Mouse (Mus musculus) olfactory bulb, adult 2 months (tissue): ENCODE measurements at regions not wholly inside any gene's neighbourhood (a gene's known extent, or its start where the extent isn't known, plus 50 kb on each side); places are given as distances from the start of the nearest gene placed in this dataset.

Experiments
- H3K27ac ChIP-seq: fragments of 200-500 bp; 2 replicates; pipeline ENCODE4 v1.5.1; 2012; ENCODE audit warnings: low read depth, low read length; ENCODE audit not compliant: insufficient read depth
- H3K4me1 ChIP-seq: fragments of 200-500 bp; 2 replicates; pipeline ENCODE4 v1.6.1; 2012; ENCODE audit warnings: low read length; ENCODE audit not compliant: control insufficient read depth, insufficient read depth
- H3K4me3 ChIP-seq: fragments of 200-500 bp; 2 replicates; pipeline ENCODE4 v1.5.1; 2012; ENCODE audit warnings: mild to moderate bottlenecking, low read depth, low read length, moderate library complexity; ENCODE audit not compliant: insufficient read depth
- CTCF ChIP-seq: fragments of 200-500 bp; IDR thresholded peaks from 2 replicates; pipeline ENCODE4 v1.5.1; 2012; ENCODE audit warnings: low read depth, mild to moderate bottlenecking, low read length, moderate library complexity; ENCODE audit not compliant: insufficient read depth
- POLR2A ChIP-seq: fragments of 200-500 bp; IDR thresholded peaks from 2 replicates; pipeline ENCODE4 v1.6.1; 2012; ENCODE audit warnings: mild to moderate bottlenecking, low read depth, low read length, moderate library complexity; ENCODE audit not compliant: insufficient read depth
- WGBS: fragments of 180-500 bp; shearing (Covaris S2); methylation state at CpG from one replicate; pipeline ENCODE4 v1.1.7; 2018; 5-methylcytosine and 5-hydroxymethylcytosine counted together

DNA sequence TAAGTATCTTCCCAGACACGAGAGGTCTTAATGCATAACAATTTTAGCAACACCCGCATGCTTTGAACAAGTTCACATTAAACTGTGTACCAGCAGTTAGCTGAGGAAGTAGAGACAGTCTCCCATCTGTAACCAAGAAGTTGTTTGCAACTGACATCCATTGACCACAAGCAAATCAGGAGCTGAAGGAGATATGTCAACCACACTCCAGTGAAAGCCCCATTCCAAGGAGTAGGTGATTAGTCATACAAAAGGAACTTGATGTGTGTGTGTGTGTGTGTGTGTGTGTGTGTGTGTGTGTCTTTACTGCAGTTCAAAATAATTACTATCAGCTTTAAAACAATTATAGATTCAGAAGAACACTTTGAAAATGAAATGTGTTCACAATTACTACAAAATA lies 97.9 kb upstream of the Robo2 start:
- Histone ChIP-seq H3K4me1 (no peaks in the 10 kb centered on the region), H3K27ac (no peak overlapping the region), H3K4me3 (no peak overlapping the region)
- TF ChIP-seq POLR2A (no peak), CTCF (no peak)
- 90% methylated on average over 2 of the region's 2 CpGs for WGBS

DNA sequence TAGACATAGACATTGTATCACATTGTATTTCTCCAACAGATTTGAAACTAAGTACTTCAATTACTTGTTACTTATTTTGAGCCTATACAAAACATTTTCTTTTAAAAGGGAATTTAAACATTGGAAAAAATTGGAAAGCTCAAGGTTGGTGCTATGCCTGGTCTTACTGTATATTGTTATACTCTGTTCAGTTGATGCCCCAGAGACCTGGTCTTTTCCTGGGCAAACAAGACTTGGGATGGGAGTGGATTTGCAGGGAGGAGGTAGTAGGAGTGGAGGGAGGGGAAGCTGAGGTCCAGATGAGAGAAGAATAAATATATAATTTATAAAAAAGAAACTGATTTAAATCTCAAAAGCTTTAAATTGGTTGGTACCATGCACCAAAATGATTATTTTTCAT lies 95.1 kb upstream of the Robo2 start:
- Histone ChIP-seq H3K4me3 (no peak overlapping the region), H3K27ac (no peak overlapping the region), H3K4me1 (no peaks in the 10 kb centered on the region)
- TF ChIP-seq CTCF (no peak), POLR2A (no peak)

DNA sequence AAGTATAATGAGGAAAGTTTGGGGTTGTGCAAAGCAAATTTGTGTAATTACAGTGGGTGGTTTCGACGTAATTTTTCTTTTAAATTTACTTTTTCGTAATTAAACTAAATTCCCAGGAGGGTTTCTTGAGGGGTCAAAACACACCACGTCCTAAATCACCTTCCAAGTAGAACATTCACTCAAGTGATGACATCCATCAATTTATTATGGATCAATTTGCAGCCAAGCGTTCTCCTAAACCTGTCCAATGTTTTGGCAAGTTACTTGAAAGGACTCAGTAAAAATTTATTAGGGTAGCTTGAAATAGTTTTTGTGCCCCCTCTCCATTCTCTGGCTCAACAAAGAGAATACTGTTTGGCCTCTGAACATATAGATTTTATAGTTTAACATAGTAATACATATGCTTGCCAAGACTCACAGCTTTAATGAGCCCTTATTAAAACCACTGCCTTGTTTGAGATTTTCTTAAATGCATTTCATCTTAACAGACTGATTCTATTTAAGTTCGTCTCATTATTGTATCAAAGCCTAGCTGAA lies 94.6 kb upstream of the Robo2 start:
- Histone ChIP-seq H3K27ac (no peak overlapping the region), H3K4me3 (no peak overlapping the region), H3K4me1 (no peaks in the 10 kb centered on the region)
- TF ChIP-seq CTCF (no peak), POLR2A (no peak)
- 75% methylated on average over 6 of the region's 6 CpGs for WGBS

DNA sequence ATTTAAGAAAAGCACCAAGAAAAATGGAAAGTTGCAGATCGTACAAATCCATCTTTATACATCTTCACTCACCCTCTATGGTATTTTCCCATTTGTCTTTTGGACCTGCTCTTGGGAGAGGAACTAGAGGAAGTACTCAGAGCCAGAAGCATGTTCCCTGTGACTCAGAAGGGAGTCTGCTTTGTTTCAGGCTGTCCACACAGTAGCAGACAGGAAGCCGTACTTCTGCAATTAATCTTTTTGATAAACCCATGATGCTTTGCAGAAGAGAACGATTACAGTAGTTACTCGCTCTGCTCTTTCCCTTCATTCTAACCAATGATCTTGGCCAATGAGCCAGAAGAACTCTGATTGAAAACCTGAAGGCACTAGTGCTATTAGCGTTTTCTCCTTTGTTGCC lies 92.8 kb upstream of the Robo2 start:
- H3K27ac ChIP-seq = no peak overlapping the region
- WGBS = 83% methylated on average over 5 of the region's 5 CpGs
- H3K4me3 ChIP-seq = no peak overlapping the region
- TF ChIP-seq CTCF (no peak), POLR2A (no peak)
- H3K4me1 ChIP-seq = no peaks in the 10 kb centered on the region

DNA sequence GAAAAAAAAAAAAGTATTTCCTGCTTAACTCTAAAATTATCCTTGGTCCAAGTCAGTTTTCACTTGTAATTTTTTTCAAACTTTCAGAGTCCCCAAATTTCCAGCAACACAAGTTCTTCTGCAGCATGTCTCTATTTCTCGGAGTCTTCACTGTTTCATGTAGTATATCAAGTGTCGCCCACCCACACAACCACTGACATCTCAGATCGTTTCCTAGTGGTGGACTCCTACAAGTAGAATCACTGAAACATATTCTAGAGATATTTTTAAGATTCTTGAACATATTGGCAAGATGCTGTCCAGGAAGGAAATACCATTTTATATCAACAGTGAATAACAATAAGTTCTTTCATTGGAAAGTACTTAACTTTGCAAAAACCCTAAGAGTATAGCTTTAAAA lies 89.1 kb upstream of the Robo2 start:
- 79% methylated on average over 3 of the region's 3 CpGs for WGBS

GRCm38 (mm10) chr16:74467745-74468420 lies 56.3 kb upstream of the Robo2 start:
- TF ChIP-seq POLR2A (no peak), CTCF (no peak)
- WGBS = 55% methylated on average over 6 of the region's 6 CpGs
- H3K4me3 ChIP-seq = no peak overlapping the region
- no peaks in the 10 kb centered on the region for H3K4me1 ChIP-seq
- no peak overlapping the region for H3K27ac ChIP-seq

More for the DNA sequence above, 89.1 kb upstream of the Robo2 start:
- no peak overlapping the region for H3K4me3 ChIP-seq
- H3K27ac ChIP-seq = no peak overlapping the region
- H3K4me1 ChIP-seq = no peaks in the 10 kb centered on the region
- TF ChIP-seq POLR2A (no peak), CTCF (no peak)

- Histone ChIP-seq H3K4me3 (no peak overlapping the region), H3K27ac (no peak overlapping the region), H3K4me1 (no peaks in the 10 kb centered on the region)
- TF ChIP-seq CTCF (no peak), POLR2A (no peak)
- WGBS = 76% methylated on average over 7 of the region's 7 CpGs
Observed at GRCm38 (mm10) chr16:74467159-74467558, 55.5 kb upstream of the Robo2 start.

DNA sequence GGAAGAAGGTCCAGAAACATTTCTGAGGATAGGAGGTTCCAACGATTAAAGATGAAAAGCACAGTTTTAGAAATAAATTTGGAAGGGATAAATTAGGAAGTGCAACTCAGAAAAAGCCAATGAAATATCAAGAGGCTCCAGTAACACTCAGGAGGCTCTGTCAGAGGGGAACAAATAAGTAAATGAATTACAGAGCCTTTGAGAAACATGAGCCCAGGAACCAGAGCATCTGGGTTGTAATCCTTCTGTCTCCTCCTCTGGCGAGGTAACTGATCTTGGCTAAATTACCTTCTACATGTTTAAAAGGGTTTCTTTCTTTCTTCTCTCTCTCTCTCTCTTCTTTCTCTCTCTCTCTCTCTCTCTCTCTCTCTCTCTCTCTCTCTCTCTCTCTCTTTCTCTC lies 53.2 kb upstream of the Robo2 start:
- Histone ChIP-seq H3K4me3 (no peak overlapping the region), H3K4me1 (no peaks in the 10 kb centered on the region), H3K27ac (no peak overlapping the region)
- WGBS = 70% methylated on average over 2 of the region's 2 CpGs
- TF ChIP-seq POLR2A (no peak), CTCF (no peak)

DNA sequence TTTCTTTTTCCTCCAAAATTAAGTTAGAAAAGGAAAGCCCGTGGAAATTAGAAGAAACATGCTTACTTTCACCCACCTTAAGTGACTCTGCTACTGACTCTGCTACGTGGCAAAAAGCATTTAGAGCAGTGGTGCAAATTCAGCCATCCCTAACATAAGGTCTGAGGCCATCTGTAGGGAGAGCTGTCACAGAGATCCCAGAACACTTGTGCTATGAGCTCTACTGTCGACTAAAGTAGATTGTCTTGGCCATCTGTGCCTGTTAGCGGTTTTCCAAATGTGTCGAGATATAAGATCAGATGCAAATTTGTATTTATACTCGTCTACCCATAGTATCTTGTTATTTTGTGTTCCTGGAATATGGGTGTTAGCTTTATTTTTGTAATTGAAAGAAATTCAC lies 52.7 kb upstream of the Robo2 start:
- H3K4me3 ChIP-seq = no peak overlapping the region
- WGBS = 84% methylated on average over 6 of the region's 6 CpGs
- H3K27ac ChIP-seq = no peak overlapping the region
- no peaks in the 10 kb centered on the region for H3K4me1 ChIP-seq
- no peak for TF ChIP-seq CTCF
- TF ChIP-seq POLR2A = no peak
